Mouse (Mus musculus) cerebellum, adult 2 months (tissue): ENCODE results near the gene Gm5580.

Experiments
- CTCF ChIP-seq: fragments of 200-500 bp; IDR thresholded peaks from 2 replicates; pipeline ENCODE4 v1.5.1; 2011; ENCODE audit warnings: low read depth, mild to moderate bottlenecking, control low read depth, low read length, moderate library complexity, borderline replicate concordance; ENCODE audit not compliant: insufficient read depth
- POLR2A ChIP-seq: fragments of 200-500 bp; IDR thresholded peaks from 2 replicates; pipeline ENCODE4 v1.6.1; 2011; ENCODE audit warnings: low read length, control low read depth, borderline replicate concordance; ENCODE audit not compliant: insufficient read depth

DNA sequence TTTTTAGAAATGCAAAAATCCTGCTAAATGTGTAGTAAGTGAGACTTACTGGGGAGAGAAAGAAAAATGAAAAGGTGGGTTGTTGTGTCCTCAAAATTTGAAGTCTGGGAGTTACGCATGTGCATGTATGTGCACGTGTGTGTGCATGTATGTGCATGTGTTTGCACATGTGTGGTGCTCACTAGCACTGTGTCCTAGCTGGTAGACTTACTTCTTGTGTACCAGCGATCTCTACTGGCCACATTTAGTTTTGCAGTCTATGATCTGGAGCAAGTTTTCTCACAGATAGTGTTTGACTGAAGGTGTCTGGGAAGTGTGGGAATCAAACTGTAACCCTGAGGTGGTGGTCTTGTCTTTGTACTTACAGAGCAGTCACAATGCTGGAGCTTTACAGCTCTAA lies 18.9 kb downstream of the Gm5580 start:
- TF ChIP-seq POLR2A (no peak), CTCF (peak; percentile 66)
